Mouse (Mus musculus): ENCODE data around the gene Fubp1. TPM values are rescaled to one million over a fixed set of nuclear protein-coding genes. Genes with fewer than 3 reads are reported as not detected.
A peak's percentile ranks its signal among the peaks of the same experiment; 100 is the strongest.

Gene Fubp1
- total RNA-seq, 2 experiments from 2014 or later: 235 to 282 TPM

DNA sequence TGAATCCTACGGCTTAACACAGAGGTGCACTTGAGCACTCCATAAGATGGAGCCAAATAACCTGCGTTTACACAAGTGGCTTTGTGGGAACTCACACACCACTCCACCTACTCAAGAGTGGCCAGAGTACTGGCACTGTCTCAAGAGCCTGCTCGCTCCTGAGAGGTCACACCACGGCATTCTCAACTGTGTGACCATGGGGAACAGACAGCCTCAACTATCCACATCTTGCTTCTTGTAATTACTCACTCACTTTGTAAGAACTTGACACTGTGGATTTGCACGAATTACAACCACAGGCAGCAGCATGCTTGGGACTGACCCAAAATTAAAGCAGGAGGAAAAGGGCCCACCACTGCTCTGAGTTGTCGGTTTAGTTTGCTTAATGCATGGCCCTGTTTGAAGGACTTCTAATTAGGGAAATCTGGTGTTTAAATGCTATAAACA is 18.4 kb upstream of the Fubp1 start:
- ATAC-seq (replicated peaks; ENCODE audit: low FRiP score, low TSS enrichment, poor library complexity, severe bottlenecking): peak; percentile 42

DNA sequence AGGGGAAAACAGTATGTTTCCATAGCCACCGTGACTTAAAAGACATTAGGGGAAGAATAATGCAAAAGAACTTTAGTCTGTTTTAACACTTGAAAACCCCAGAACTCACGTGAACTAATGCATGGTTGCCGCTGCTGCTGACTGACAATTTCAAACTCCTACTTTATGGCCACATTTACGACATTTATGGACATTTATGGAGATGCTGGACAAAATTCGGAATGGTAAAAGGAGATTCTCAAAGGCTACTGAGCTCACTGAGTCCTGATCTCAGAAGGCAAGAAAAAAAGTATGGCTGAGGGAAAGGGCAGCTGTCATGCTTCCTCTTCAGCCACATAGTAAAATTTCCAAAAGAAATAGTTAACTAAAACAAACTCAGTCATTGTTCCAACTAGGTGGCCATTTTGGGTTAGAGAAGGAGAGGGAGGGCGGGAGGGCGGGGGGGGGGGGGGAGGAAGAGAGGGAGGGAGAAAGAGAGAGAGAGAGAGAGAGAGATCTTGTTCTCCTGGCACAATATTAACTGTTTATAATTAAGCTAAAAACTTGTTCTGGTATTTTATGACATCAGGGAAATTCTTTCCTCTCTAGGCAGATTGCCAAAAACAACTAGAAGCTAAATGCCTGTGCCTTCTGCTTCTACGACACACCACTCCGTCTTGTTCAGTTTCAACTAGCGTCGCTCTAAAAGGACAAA is 17.8 kb upstream of the Fubp1 start:
- 0 out of 2 replicates have a peak, but pooled peaks have one; percentile 7 for ATAC-seq (replicated peaks; ENCODE audit: low FRiP score, low TSS enrichment, poor library complexity, severe bottlenecking)

DNA sequence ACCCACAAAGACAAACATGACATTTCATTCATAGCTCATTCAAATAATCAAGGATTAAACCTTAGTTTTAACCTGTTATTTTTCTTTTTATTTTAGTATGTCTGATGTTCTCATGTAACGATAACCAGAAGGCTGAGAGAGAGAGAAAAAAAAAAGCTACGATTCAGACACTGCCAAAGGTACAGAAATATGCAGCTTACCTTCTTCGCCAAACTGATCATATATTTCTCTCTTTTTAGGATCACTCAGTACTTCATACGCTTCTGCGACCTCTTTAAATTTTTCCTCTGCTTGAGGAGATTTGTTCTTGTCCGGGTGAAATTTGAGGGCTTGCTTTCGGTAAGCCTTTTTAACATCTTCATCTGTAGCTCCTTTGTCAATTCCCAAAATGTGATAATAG is 17.0 kb upstream of the Fubp1 start:
- no peak for ATAC-seq (replicated peaks; ENCODE audit: low FRiP score, low TSS enrichment, poor library complexity, severe bottlenecking)

DNA sequence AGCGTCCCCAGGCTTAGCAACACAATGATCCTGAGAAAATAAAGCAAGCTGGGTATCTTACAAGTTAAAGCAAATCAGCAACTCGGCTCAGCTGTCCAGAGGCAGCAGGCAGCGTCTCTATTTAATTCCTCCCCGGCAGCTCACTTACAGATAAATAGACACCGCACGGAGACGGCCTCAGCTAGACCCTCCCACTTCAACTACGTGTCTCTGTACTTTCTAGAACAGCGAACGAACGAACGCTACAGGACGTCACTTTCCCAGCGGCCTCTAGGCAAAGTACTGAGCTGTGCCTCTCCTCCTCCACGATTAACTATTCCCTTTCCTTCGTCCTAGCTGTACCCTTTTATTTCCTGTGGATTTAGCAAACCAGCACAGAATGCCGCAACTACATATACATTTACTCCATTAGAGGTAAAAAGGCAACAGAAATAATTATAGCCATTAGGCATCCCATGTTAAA is 16.6 kb upstream of the Fubp1 start:
- ATAC-seq (replicated peaks; ENCODE audit: low FRiP score, low TSS enrichment, poor library complexity, severe bottlenecking): peak; percentile 89

DNA sequence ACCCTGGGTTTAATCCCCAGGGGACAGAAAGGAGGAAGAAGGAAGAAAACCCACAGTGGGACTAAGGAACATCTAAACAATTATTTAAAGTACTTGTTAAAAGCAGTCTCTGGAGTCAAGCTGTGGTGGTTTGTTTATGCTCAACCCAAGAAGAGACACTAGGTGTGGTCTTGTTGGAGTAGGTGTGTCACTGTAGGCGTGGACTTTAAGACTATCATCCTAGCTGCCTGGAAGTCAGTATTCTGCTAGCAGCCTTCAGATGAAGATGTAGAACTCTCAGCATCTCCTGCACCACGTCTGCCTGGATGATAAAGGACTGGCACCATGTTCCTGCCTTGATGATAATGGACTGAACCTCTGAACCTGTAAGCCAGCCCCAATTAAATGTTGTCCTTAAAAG is 13.0 kb upstream of the Fubp1 start:
- ATAC-seq (replicated peaks; ENCODE audit: low FRiP score, low TSS enrichment, poor library complexity, severe bottlenecking): peak; percentile 46

DNA sequence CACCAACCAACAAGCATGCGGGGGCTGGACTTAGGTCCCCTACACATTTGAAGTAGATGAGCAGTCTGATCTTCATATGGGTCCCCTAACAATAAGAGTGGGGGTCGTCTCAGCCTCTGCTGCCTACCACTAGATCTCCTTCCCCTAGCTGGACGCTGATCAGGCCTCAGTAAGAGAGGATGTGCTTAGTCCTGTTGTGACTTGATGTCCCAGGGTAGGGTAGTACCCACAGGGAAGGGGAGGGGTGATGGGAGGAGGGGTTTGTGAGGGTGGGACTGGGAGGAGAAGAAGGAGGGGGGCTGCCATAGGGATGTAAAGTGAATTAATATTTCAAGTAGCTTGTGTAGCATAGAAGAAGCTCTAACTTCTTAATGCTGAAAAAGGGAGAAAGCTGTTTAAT is 11.1 kb upstream of the Fubp1 start:
- ATAC-seq (replicated peaks; ENCODE audit: low FRiP score, low TSS enrichment, poor library complexity, severe bottlenecking): no peak

DNA sequence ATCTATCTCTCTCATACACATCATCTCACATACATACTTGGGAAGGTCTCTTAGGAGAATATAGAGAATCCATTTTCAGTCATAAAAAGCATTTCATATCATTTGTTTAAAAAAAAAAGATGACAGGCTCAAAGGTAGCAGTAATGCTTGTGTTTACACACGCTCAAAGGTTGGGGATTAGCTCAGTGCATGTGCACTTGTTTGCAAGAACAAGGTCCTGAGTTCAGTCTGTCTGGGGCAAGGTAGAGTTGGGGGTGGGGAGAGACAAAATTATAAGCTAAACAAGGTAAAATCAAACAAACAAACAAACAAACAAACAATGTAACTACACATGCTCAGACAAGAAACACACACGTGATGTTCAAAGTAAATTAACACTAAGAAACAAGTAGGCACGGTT is 9.0 kb upstream of the Fubp1 start:
- ATAC-seq (replicated peaks; ENCODE audit: low FRiP score, low TSS enrichment, poor library complexity, severe bottlenecking): no peak

DNA sequence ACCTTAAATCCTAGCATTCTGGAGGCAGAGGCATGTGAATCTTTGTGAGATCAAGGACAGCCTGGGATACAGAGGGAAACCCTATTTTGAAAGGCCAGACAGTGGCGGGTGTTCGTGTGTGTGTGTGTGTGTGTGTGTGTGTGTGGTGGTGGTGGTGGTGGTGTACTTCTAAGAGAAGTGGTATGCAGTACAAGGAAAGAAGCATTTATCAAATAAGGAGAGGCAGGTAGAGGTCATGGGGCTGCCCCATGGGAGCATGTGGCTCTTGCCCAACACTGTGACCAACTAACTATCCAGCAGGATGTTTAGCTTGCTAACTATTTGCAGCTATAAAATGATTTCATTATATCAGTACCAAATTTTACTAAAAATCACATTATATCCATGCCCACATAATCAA is 8.6 kb upstream of the Fubp1 start:
- ATAC-seq (replicated peaks; ENCODE audit: low FRiP score, low TSS enrichment, poor library complexity, severe bottlenecking): no peak

DNA sequence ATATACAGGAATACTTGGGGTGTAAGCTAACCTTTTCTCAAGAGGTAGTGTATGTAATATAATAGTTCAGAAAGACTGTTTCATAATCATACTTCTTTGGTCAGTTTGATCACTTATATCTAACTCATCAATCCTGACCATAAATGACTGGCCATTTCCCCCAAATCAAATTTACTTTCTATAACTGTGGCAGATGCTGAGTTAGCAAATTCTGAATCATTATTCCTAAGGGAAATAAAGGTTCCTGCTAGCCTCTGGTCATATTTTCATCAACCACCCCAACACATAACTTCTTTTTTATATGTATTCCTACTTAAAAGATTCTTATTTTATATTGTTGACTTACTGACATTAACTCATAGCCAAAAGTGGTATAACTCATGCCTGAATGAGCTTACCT is 7.3 kb upstream of the Fubp1 start:
- no peak for ATAC-seq (replicated peaks; ENCODE audit: low FRiP score, low TSS enrichment, poor library complexity, severe bottlenecking)

DNA sequence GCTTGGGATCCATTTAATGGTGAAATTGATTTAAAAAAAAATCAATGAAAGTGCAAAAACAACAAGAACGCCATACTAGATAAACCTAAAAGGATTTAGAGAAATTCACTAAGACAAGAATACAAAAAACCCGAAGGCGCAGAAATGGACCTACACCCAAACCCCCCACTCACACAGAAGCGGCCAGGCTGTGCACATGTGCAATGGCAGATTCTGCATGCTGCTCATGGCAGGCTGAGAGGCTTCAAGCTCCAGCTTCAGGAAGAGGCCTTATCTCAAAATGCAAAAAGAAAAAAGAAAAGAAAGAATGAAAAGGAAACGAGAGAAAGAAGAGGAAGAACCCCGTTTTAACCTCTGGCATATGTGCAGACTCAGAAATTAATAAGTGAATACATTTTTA is 6.8 kb upstream of the Fubp1 start:
- no peak for ATAC-seq (replicated peaks; ENCODE audit: low FRiP score, low TSS enrichment, poor library complexity, severe bottlenecking)

DNA sequence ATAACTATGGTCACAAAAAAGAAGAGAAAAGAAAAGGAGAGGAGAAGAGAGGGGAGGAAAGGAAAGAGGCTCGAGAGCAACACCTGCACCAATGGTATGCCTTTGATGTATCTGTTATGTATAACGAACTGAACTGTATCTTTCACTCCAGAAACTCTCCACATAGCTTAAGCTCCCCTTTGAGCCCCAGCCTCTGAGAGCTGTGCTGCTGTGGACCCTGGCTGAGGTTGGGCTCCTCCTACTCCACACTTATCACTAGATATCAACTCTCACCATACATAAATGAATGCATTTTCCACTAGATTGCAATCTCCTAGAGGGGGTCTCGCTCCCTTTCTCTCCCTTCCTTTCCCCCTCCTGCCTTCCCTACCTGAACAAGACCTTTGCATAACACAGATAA is 6.2 kb upstream of the Fubp1 start:
- ATAC-seq (replicated peaks; ENCODE audit: low FRiP score, low TSS enrichment, poor library complexity, severe bottlenecking): no peak

DNA sequence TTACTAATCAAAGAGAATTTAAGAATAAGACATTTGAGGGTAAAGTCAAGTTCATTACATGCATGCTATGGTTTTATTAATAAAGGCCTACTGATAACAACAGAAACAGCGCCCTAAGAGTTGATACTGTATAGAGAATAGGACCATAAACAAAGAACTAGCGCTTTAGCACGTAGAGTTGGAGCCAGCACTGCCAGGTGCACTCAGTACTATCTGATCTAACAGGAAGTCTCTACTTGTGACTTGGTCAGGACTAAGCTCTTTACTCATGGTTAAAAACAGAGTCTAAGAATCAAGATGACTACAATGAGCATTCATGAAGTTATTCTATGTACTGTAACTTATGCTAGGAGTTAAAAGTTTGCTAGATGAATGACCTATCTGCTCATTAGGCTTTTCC is 5.6 kb upstream of the Fubp1 start:
- ATAC-seq (replicated peaks; ENCODE audit: low FRiP score, low TSS enrichment, poor library complexity, severe bottlenecking): peak; percentile 56; the same call in 1 of the 2 replicates

DNA sequence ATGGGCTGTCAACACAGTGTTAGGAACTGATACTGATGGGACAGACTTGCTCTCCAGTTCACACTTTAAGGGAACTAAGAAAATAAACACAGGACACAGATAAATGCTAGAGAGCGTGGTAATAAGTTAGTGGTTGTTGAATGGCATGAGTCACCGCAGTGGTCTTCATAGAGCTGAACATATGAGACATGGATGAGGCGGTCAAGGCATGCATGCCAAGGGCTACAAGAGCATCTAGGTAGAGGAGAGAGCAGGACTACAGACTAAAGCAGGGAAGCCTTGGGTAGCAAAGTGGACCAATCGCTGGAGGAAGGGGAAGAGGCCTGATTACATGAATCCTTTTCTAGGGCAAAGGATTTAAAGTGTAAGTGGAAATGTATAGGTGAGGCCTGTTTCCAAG is 3.1 kb upstream of the Fubp1 start:
- ATAC-seq (replicated peaks; ENCODE audit: low FRiP score, low TSS enrichment, poor library complexity, severe bottlenecking): no peak

DNA sequence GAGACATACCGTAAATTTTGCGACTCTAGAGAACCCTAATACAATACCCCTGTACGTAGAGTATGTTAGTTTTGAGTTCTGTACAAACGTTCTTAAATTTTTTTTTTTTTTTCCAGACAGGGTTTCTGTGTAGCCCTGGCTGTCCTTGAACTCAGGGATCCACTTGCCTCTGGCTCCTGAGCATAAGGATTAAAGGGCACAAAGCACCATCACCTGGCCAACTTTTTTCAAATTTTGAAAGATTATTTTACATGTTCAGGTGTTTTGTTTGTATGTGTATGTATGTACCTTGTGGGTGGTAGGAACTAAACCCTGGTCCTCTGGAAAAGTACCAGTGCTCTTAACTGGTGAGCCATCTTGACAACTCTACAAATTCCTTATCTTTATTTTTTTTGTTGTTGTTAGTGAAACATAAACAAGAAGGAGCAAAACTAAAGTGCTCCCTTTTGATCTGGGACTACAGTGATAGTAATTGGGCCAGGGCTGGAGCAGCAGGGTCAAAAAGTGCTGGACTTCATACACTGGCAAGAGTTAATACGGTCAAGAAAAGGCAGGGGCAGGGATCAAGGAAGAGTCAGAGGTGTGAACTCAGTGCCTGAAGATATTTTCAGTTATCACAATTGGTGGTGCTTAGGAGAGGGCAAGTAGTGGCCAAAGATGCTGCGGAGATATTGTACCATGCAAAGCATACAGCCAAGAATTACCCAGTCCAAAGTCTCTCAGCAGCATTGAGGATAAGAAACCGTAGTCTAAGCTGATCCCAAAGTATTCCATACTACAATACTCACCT is 1.9 kb upstream of the Fubp1 start:
- ATAC-seq (replicated peaks; ENCODE audit: low FRiP score, low TSS enrichment, poor library complexity, severe bottlenecking): no peak

DNA sequence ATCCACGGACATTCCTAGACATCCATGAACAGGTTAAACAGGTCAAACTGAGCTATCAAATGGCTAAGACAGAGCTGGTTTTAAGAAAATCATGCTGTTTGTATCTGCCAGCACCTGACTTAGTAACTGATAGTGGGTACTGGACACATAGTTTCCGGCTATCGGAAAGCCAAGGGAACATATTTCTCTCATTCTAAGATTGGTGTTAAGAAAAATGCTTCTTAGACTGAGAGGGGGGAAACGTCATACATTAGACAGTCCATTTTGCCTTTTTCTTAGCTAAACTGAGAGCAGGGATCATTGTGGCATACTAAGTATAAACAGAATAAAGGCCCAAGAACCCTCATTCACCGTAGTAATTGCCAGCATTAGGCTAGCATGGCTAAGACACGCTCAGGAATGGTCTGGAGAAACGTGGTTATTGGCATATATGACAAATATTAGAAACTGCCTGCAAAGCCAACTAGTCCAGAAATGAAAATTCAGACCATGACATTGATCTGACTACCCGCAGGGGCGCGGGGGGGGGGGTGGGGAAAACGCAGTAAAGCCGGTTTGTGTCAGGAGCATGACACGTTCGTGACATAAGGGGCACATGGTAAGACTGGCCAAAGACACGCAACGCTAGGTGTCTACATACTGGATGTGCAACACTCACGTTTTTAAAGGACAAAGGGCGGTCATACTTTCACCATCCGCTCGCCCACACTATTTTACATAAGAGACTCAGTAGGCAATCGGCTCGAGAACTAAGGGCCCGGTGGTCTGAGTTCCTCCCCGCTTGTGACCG is 850 bp upstream of the Fubp1 start:
- ATAC-seq (replicated peaks; ENCODE audit: low FRiP score, low TSS enrichment, poor library complexity, severe bottlenecking): peak; percentile 36

DNA sequence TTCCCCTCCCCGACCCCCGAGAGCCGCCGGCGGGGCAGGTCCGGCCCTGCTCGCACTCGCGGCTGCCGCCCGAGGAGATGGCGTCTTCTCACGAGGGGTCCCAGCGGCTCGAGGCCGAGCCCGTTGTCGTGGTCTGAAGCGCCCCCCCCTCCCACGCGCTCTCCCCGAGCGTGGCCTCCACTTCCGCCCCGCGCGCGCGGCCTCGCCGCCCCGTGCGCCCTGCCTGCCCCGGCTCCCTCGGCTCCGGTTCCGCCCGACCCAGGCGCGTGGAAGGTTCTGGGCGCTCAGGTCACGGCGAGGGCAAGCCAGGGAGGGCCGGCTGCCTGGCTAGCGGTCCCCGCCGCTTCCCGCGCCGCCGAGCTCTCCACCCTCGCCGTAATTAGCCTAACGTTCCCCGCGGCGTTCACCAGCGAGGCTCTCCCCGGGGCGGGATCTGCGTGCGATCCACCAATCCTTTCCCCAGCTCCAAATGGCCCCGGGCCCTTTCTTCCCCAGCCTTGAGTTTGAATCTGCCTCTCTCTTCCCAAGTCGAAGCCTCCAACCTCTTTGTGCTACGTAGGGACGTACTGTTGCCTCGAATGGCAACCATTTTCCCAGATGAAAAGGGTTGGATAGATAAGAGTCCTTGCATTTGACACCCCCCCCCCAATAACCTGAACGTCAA is 638 bp downstream of the Fubp1 start:
- ATAC-seq (replicated peaks; ENCODE audit: low FRiP score, low TSS enrichment, poor library complexity, severe bottlenecking): peak; percentile 2

DNA sequence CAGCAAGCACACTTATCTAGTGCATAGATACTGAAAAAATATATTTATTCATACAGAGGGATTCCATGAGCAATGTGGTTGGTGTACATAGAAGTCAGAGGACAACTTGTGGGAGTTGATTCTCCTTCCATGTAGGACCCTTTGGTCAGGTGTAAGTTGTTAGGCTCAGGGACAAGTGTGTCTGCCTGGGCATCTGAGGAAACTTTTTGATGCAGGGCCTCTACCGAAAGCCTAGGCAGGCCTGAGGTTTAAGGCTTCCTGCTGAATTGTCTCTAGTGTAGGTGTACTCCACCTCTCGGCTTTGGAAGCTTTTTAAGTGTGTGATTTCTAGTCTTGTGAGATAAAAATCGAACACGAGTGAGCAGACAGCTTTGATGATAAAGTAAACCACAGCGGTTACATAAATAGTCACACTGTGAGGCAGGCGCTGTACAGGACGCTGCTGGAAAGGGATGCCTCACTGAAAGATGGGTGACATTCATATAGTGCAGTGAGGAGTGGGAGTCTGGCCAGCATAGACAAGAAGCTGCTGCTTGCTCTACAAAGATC is 1.6 kb downstream of the Fubp1 start:
- ATAC-seq (replicated peaks; ENCODE audit: low FRiP score, low TSS enrichment, poor library complexity, severe bottlenecking): peak; percentile 9; the same call in 1 of the 2 replicates

DNA sequence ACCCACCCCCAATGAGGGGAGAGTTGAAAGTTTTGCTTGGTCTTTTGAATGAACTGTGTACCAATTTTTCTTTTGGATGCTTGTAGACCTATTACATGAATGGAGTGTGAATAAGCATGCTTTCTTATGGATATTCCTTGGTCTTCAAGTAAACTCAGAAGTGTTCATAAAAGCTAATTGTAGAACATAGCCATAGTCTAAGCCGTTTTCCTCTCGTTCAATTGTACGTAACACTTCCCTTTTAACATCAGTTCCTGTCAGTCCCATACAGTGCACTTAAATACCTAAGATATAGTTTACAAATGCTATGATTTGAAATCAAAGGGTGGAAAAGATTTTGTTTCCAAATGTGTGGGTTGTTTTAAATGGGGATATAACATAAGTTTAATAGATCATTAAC is 3.2 kb downstream of the Fubp1 start:
- ATAC-seq (replicated peaks; ENCODE audit: low FRiP score, low TSS enrichment, poor library complexity, severe bottlenecking): no peak

DNA sequence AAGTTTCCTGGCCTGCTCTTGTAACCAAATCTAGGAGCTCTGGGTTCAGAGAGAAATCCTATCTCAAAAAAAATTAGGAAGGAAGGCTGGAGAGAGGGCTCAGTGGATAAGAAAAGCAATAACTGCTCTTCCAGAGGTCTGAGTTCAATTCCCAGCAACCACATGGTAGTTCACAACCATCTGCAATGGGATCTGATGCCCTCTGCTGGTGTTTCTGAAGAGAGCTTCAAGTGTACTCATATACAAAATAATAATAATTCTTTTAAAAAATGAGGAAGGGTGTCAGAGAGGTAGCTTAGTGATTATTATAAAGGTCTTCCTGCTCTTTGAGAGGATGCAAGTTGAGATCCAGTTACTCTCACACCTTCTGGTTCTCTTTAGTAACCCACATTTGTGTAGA is 14.7 kb downstream of the Fubp1 start:
- ATAC-seq (replicated peaks; ENCODE audit: low FRiP score, low TSS enrichment, poor library complexity, severe bottlenecking): no peak
